Mouse (Mus musculus) embryonic facial prominence, embryonic 15.5 days (tissue): ENCODE measurements at regions not wholly inside any gene's neighbourhood (a gene's known extent, or its start where the extent isn't known, plus 50 kb on each side); places are given as distances from the start of the nearest gene placed in this dataset.

Experiments
- ATAC-seq: fragments of 200-750 bp; cut with Nextera tagmentation; 2 replicates; pipeline ENCODE4 v1.8.0; 2017; ENCODE audit warnings: low read depth, moderate TSS enrichment; ENCODE audit not compliant: insufficient number of reproducible peaks, low FRiP score, low TSS enrichment
- H3K27ac ChIP-seq: fragments of 300-500 bp; sonication (generic); replicated peaks from 2 replicates; pipeline ENCODE4 v1.5.1; 2015; ENCODE audit warnings: mild to moderate bottlenecking, inconsistent platforms
- H3K27me3 ChIP-seq: fragments of 300-500 bp; sonication (generic); 2 replicates; pipeline ENCODE4 v1.6.1; 2015; ENCODE audit warnings: inconsistent platforms
- H3K36me3 ChIP-seq: fragments of 300-500 bp; sonication (generic); 2 replicates; pipeline ENCODE4 v1.6.1; 2015; ENCODE audit warnings: mild to moderate bottlenecking, inconsistent platforms
- H3K4me1 ChIP-seq: fragments of 300-500 bp; sonication (generic); 2 replicates; pipeline ENCODE4 v1.6.1; 2015; ENCODE audit warnings: inconsistent platforms
- H3K4me2 ChIP-seq: fragments of 300-500 bp; sonication (generic); replicated peaks from 2 replicates; pipeline ENCODE4 v1.6.1; 2015; ENCODE audit warnings: mild to moderate bottlenecking, inconsistent platforms
- H3K4me3 ChIP-seq: fragments of 300-500 bp; sonication (generic); replicated peaks from 2 replicates; pipeline ENCODE4 v1.5.1; 2015; ENCODE audit warnings: mild to moderate bottlenecking, inconsistent platforms
- H3K9ac ChIP-seq: fragments of 300-500 bp; sonication (generic); 2 replicates; pipeline ENCODE4 v1.6.1; 2015; ENCODE audit warnings: inconsistent platforms
- H3K9me3 ChIP-seq: fragments of 300-500 bp; sonication (generic); replicated peaks from 2 replicates; pipeline ENCODE4 v1.6.1; 2016; ENCODE audit warnings: inconsistent platforms
- WGBS: fragments of 180-500 bp; shearing (Covaris S2); methylation state at CpG from one replicate; pipeline ENCODE4 v1.1.7; 2015; 5-methylcytosine and 5-hydroxymethylcytosine counted together

- no peak for ATAC-seq
- Histone ChIP-seq H3K27ac (no peak overlapping the region), H3K27me3 (no peaks in the 10 kb centered on the region), H3K4me3 (no peak overlapping the region), H3K4me1 (peaks cover 6% of the 10 kb centered on the region; the same call in 1 of the 2 replicates), H3K36me3 (no peaks in the 10 kb centered on the region), H3K4me2 (no peak overlapping the region), H3K9me3 (no peaks in the 10 kb centered on the region), H3K9ac (no peak overlapping the region)
Observed at GRCm38 (mm10) chr3:57910020-57910419, 62.1 kb upstream of the Pfn2 start.

GRCm38 (mm10) chr3:57911831-57912596, 64.1 kb upstream of the Pfn2 start:
- H3K27ac ChIP-seq = peak overlapping the region; percentile 41; the same call in 1 of the 2 replicates

DNA sequence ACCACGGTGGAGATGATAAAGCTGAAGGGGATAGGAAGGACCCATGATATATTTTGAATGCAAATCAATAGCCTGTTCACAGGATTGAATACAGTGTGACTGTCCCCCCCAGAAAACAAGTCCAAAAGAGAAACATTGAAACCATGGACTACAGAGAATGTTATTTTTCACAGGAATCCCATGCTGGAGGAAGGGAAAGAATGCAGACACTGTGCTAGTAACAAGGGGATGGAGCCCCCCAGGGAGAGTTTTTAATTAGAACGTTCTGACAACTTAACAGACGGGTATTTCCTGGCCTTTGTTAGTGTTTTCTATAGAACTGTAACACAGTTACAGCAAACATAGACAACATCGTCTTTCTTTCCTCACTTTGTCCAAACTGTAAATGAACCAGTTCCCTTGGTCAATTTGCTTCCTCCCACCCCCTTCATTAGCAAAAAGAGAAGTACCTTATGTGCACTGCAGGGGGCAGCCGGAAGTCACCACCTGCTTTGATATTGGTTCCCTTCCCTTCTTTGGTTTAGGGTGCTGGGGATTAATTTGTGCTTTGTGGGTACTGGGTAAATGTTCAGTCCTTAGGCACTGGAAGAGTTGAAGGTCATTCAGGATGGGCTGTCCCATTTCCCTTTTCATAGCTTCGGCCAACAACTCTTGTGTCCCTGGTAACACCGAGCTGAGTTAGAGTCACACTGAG, 64.9 kb upstream of the Pfn2 start:
- Histone ChIP-seq H3K9ac (no peak overlapping the region), H3K4me2 (peak overlapping the region; percentile 36), H3K36me3 (no peaks in the 10 kb centered on the region), H3K9me3 (no peaks in the 10 kb centered on the region), H3K27ac (peak overlapping the region; percentile 41; the same call in 1 of the 2 replicates), H3K27me3 (no peaks in the 10 kb centered on the region), H3K4me1 (peaks cover 6% of the 10 kb centered on the region; the same call in 1 of the 2 replicates), H3K4me3 (no peak overlapping the region)
- ATAC-seq = no peak
- 48% methylated on average over 7 of the region's 7 CpGs for WGBS

More at GRCm38 (mm10) chr3:57911831-57912596, 64.1 kb upstream of the Pfn2 start:
- Histone ChIP-seq H3K4me2 (peak overlapping the region; percentile 36), H3K4me1 (peaks cover 6% of the 10 kb centered on the region; the same call in 1 of the 2 replicates), H3K27me3 (no peaks in the 10 kb centered on the region), H3K4me3 (peak overlapping the region; percentile 24; the same call in 1 of the 2 replicates), H3K9ac (no peak overlapping the region), H3K36me3 (no peaks in the 10 kb centered on the region), H3K9me3 (no peaks in the 10 kb centered on the region)
- ATAC-seq = no peak
- 17% methylated on average over 16 of the region's 16 CpGs for whole genome bisulfite sequencing

- Histone ChIP-seq H3K4me1 (peaks cover 6% of the 10 kb centered on the region; the same call in 1 of the 2 replicates), H3K27ac (no peak overlapping the region), H3K9me3 (no peaks in the 10 kb centered on the region), H3K4me2 (no peak overlapping the region), H3K4me3 (no peak overlapping the region), H3K9ac (no peak overlapping the region), H3K27me3 (no peaks in the 10 kb centered on the region), H3K36me3 (no peaks in the 10 kb centered on the region)
- ATAC-seq = no peak
- 85% methylated on average over 3 of the region's 3 CpGs for WGBS
Observed at GRCm38 (mm10) chr3:57914687-57915086, 66.8 kb upstream of the Pfn2 start.

GRCm38 (mm10) chr3:57918913-57919312, 71.0 kb upstream of the Pfn2 start:
- no peak for ATAC-seq
- Histone ChIP-seq H3K4me3 (no peak overlapping the region), H3K27me3 (no peaks in the 10 kb centered on the region), H3K9me3 (no peaks in the 10 kb centered on the region), H3K4me2 (no peak overlapping the region), H3K27ac (no peak overlapping the region), H3K9ac (no peak overlapping the region), H3K4me1 (no peaks in the 10 kb centered on the region), H3K36me3 (no peaks in the 10 kb centered on the region)
- WGBS = 56% methylated on average over 2 of the region's 2 CpGs

DNA sequence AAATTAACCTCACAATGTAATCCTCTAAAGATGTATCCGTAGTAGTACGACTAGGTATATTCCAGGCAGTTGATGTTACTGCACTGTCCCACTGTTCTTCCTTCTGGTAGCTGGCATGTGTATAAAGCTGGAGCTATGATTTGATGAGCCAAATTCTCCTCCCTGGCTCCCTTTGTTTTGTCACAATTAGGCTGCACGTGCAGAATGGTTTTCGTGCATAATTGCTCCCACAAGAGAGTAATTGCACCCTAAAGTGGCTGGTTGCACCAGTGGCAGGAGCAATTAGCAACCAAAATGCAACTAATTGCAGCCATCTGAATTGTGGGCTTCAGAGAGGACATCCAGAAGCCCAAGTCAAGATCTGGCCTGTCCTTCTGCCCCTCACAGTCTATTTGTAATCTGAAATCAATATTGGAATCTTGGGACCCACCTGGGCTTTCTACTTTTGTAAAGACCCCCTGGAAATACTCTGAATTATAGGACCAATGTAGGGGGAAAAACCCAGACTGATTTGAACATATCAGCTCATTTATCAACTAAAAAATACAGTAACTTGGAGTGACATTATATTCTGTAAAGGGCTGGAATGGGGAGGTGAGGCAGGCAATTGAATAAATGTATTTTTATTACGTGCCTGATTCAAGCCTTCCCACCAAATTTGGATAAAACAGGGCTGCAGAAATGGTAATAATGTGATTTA, 71.7 kb upstream of the Pfn2 start:
- Histone ChIP-seq H3K9ac (no peak overlapping the region), H3K4me3 (no peak overlapping the region), H3K27ac (no peak overlapping the region), H3K9me3 (no peaks in the 10 kb centered on the region), H3K27me3 (no peaks in the 10 kb centered on the region), H3K4me2 (no peak overlapping the region), H3K36me3 (no peaks in the 10 kb centered on the region), H3K4me1 (no peaks in the 10 kb centered on the region)
- WGBS = 55% methylated on average over 5 of the region's 5 CpGs
- no peak for ATAC-seq

DNA sequence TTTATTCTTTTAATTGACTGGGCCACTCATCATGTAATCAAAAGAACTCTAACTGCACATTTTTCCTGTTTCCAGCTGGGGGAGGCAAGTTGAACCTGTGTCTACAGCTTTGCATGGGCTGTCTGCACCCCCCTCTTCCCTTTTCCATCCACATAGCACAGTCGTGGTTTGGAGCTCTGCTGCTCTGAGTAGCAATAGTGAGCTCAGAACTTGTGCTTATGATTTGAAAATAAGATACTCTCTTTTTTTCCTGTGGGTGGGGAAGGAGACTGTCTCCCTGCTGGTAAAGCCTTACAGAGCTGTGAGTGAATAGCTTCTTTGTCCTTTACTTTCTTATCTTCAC, 72.2 kb upstream of the Pfn2 start:
- ATAC-seq = no peak
- no peaks in the 10 kb centered on the region for H3K9me3 ChIP-seq
- no peaks in the 10 kb centered on the region for H3K27me3 ChIP-seq
- 6% methylated on average over 1 of the region's 1 CpGs for WGBS
- no peak overlapping the region for H3K27ac ChIP-seq
- no peaks in the 10 kb centered on the region for H3K4me1 ChIP-seq
- no peaks in the 10 kb centered on the region for H3K36me3 ChIP-seq
- no peak overlapping the region for H3K4me2 ChIP-seq
- H3K9ac ChIP-seq = no peak overlapping the region
- H3K4me3 ChIP-seq = no peak overlapping the region

GRCm38 (mm10) chr3:57921071-57921882, 73.4 kb upstream of the Pfn2 start:
- H3K27me3 ChIP-seq = no peaks in the 10 kb centered on the region
- H3K4me2 ChIP-seq = no peak overlapping the region
- H3K9ac ChIP-seq = no peak overlapping the region
- no peaks in the 10 kb centered on the region for H3K9me3 ChIP-seq
- 85% methylated on average over 2 of the region's 2 CpGs for WGBS
- no peak for ATAC-seq
- no peaks in the 10 kb centered on the region for H3K36me3 ChIP-seq
- no peak overlapping the region for H3K4me3 ChIP-seq
- H3K4me1 ChIP-seq = no peaks in the 10 kb centered on the region
- no peak overlapping the region for H3K27ac ChIP-seq

DNA sequence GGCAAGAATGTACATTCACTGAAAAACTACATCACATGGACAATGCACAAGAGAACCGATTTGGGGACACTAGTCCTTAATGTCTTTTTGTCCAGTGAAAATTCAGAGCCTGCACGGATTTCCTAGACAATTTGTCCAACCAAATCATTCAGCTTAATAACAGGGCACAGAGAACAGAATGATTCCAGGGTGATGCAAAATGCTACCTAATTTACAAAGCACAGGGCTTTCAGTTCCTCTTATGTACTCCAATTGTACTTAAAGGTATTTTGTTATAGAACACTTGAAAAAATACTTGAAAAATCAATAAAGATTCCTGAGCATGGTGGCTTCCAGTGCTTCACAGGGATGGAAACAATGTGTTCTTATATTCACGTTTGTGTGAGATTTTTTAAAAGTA, 75.2 kb upstream of the Pfn2 start:
- H3K27me3 ChIP-seq = no peaks in the 10 kb centered on the region
- ATAC-seq = no peak
- no peak overlapping the region for H3K9ac ChIP-seq
- no peaks in the 10 kb centered on the region for H3K9me3 ChIP-seq
- H3K4me3 ChIP-seq = no peak overlapping the region
- no peaks in the 10 kb centered on the region for H3K4me1 ChIP-seq
- no peaks in the 10 kb centered on the region for H3K36me3 ChIP-seq
- H3K4me2 ChIP-seq = no peak overlapping the region
- no peak overlapping the region for H3K27ac ChIP-seq
- WGBS = 67% methylated on average over 3 of the region's 3 CpGs

- WGBS = 86% methylated on average over 3 of the region's 3 CpGs
- Histone ChIP-seq H3K27me3 (no peaks in the 10 kb centered on the region), H3K4me3 (no peak overlapping the region), H3K27ac (no peak overlapping the region), H3K4me1 (no peaks in the 10 kb centered on the region), H3K36me3 (no peaks in the 10 kb centered on the region), H3K9me3 (no peaks in the 10 kb centered on the region), H3K9ac (no peak overlapping the region), H3K4me2 (no peak overlapping the region)
- no peak for ATAC-seq
Observed at GRCm38 (mm10) chr3:57932657-57933539, 85.0 kb upstream of the Pfn2 start.
